Mouse (Mus musculus) gastrocnemius, postnatal 36 days (tissue): ENCODE data around the gene Slc8a2. TPM values are rescaled to one million over a fixed set of nuclear protein-coding genes. Genes with fewer than 3 reads are reported as not detected.

Experiments
- DNase-seq, 2 experiments: peaks; one replicate each; pipeline ENCODE4 v3.0.0; 2022
- intact Hi-C: fragments of 180-260 bp; cut with DNase I; formaldehyde crosslinking; loops from one replicate; pipeline ENCODE4 v1.15.1; 2025
- long read RNA-seq, 2 experiments: library from polyadenylated mRNA; stranded (forward); transcript quantifications; one replicate each; pipeline ENCODE4 v2.0.0; 2021
- total RNA-seq, 2 experiments: library from RNA; stranded (reverse); gene quantifications; 2 replicates each; pipeline ENCODE4 v1.2.3; 2021

Gene Slc8a2
- total RNA-seq: under 1 TPM; 0.12 to 0.13 TPM
- long read RNA-seq, experiment 1: 0 reads
- long read RNA-seq, experiment 2: 0 reads

- DNase-seq: peak; percentile 53 to 60
- intact Hi-C loops: no loop called here
Observed at GRCm38 (mm10) chr7:16129421-16129845, at the start of gene Slc8a2. Gene Slc8a2, plus strand, starts transcription at chr7:16129826.

DNA sequence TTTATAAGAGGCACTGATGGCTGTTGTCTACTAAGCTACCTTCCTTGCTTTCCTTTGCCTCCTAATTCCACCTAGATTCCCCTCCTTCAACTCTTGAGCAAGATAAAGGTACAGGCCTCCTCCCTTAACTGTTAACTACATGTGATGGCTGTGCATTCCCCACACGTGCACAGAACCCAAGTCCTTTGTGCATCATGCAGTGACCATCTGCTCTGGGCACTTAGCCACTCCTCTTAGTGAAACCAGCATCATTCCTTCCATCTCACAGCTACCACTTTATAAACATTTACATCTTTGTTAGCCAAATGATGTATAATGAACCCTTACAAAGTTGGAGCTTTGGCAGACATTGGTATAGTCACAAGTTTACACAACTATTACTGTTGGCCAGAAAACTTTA, 49.7 kb upstream of the Slc8a2 start:
- no peak for DNase-seq
- intact Hi-C loops: no loop called here

GRCm38 (mm10) chr7:16080581-16080980, 49.0 kb upstream of the Slc8a2 start:
- intact Hi-C loops: no loop called here

GRCm38 (mm10) chr7:16083361-16083760, 46.3 kb upstream of the Slc8a2 start:
- intact Hi-C loops: no loop called here
- no peak for DNase-seq

More at GRCm38 (mm10) chr7:16080581-16080980, 49.0 kb upstream of the Slc8a2 start:
- DNase-seq: no peak

GRCm38 (mm10) chr7:16087587-16087986, 42.0 kb upstream of the Slc8a2 start:
- intact Hi-C loops: no loop called here
- no peak for DNase-seq

GRCm38 (mm10) chr7:16094592-16094991, 35.0 kb upstream of the Slc8a2 start:
- intact Hi-C loops: loop anchor here (5.0 kb wide), 1 partner anchor 37 kb away; no protein-coding TSS in a partner anchor
- DNase-seq: no peak

- DNase-seq: peak; percentile 94 to 97
- intact Hi-C loops: no loop called here
Observed at GRCm38 (mm10) chr7:16098021-16099017, 31.3 kb upstream of the Slc8a2 start, which contains the start of gene Napa. Gene Napa, plus strand, starts transcription at chr7:16098458.

DNA sequence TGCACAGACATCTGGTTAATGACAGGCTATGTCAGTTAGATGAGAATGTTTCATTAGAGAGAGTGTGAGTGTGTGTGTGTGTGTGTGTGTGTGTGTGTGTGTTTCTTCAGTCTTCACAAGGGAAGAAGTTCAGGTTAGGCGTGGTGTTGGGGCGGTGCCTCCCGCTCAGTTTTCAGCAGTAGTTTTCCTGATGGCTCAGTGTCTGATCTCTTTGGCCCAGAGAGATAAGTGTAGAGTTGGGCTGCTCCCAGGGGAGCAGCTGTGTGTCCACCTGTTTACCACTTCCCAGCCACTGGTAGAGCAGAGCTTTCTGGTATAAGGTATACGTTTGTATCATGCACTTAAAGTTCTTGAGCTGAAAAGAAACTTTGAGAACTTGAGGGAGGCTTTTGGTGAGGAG, 29.7 kb upstream of the Slc8a2 start:
- intact Hi-C loops: no loop called here
- DNase-seq: no peak

GRCm38 (mm10) chr7:16101081-16101480, 28.5 kb upstream of the Slc8a2 start:
- intact Hi-C loops: no loop called here
- DNase-seq: no peak

- intact Hi-C loops: no loop called here
- no peak for DNase-seq
Observed at GRCm38 (mm10) chr7:16101726-16102475, 27.7 kb upstream of the Slc8a2 start.

- intact Hi-C loops: no loop called here
Observed at GRCm38 (mm10) chr7:16102686-16103226, 26.9 kb upstream of the Slc8a2 start.

DNA sequence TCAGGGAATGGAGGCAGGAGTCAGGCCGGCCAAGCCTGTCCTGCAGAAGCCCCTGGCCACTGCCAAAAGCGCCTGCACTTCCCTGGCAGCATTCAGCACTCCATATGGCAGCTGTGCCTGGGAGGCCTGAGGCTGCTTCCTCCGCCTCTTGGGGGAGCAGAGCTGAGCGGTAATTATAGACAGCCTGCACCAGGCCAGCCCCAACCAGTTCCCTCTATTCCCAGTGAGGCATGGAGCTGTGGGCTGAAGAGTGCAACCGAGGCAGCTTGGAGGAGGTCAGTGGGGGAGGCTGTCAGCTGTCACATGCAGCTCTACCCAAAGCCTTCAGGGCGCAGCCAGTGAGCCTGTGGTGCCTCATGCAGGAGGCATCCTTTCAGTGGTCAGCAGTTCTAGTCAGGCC, 25.9 kb upstream of the Slc8a2 start:
- intact Hi-C loops: no loop called here
- DNase-seq: no peak

More at GRCm38 (mm10) chr7:16102686-16103226, 26.9 kb upstream of the Slc8a2 start:
- DNase-seq: no peak

- DNase-seq: no peak
- intact Hi-C loops: no loop called here
Observed at GRCm38 (mm10) chr7:16104611-16105388, 24.8 kb upstream of the Slc8a2 start.

- intact Hi-C loops: no loop called here
- DNase-seq: no peak
Observed at GRCm38 (mm10) chr7:16108886-16109542, 20.6 kb upstream of the Slc8a2 start.

GRCm38 (mm10) chr7:16110158-16110557, 19.5 kb upstream of the Slc8a2 start:
- DNase-seq: no peak
- intact Hi-C loops: no loop called here

DNA sequence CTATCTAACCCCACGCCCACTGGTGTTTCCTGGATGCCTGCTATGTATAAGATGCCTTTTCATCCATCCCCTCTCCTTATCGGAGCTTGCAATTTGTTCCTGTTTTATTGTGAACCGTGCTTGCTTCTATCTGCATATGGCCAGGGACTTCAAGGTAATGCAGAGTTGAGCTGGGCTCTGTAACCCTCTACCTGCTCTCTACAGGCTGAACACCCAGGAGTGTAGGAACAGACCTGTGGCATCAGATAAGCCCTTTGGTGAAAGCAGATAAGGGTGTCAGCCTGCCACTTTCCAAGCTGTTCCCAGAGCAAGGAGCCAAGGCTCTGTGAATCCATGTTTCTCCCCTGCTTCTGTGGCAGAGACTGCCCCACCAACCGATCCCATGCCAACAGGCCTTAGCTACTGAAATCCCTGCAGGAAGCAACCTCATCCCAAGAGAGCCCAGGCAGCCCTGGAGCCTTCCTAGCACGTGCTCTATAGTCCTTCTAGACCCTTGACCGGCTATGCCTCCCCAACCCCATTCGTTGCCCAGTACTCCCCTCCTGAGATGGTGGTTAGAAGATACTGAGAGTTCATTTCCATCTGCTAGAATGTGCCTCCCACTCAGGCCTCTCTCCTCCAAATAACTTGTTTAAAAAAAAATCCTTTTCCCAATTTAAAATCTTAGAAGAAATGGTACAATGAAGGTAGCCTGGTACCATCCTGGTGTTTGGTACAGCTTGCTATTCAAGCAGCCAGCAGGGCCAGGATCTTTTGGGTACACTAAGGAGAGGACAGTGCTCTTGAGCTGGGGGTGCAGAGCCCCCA, 18.1 kb upstream of the Slc8a2 start:
- DNase-seq: no peak
- intact Hi-C loops: no loop called here

DNA sequence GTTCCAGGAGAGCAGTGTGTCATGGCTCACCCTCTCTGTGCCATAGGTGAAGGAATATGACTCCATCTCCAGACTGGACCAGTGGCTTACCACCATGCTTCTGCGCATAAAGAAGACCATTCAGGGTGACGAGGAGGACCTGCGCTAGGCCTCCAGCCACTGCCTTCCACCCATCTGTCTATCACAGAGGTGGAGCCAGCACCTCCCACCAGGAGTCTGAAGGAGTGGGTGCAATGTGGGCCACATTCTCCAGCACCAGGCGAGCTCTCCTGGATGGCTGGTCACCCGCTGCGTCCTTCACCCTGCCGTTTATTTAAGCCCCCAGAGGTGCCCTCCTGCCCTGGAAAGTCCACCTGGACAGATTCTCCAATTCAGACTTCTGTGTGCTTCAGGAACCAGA, 13.2 kb upstream of the Slc8a2 start:
- intact Hi-C loops: no loop called here
- DNase-seq: no peak

DNA sequence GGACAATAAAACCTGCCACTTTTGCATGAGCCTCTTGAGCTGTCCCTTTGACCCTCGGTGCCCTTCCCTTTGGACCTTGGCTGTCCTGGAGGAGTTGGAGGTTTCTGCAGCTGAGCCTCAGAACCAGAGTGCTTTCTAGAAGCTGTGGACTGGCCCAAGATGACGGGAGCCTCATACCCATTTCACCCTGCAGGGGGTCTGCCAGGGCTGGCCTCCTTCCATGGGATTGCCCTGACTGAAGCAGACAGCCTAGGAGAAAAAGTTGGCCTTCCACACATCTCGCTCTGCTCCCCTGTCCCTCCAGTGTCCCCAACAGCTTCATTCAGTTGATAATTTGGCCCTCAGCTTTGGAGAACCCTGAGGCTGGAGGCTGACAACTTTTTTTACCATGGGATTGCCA, 12.5 kb upstream of the Slc8a2 start:
- DNase-seq: no peak
- intact Hi-C loops: no loop called here
